Mouse (Mus musculus) gastrocnemius, postnatal 4 days (tissue): ENCODE results near the gene Olfr1195. TPM values are rescaled to one million over a fixed set of nuclear protein-coding genes. Genes with fewer than 3 reads are reported as not detected.
"Not testable (repeated sequence)": the region's sequence is repeated elsewhere in the genome, so short reads cannot be mapped to it uniquely, and the experiment has no call there.

Experiments
- DNase-seq, 2 experiments: peaks; one replicate each; pipeline ENCODE4 v3.0.0; 2021 to 2022; ENCODE audit warnings: low spot score in 2 of 2, mixed read lengths in 2 of 2
- long read RNA-seq, 2 experiments: library from polyadenylated mRNA; stranded (forward); transcript quantifications; one replicate each; pipeline ENCODE4 v2.0.0; 2021
- total RNA-seq, 2 experiments: library from RNA; stranded (reverse); gene quantifications; 2 replicates each; pipeline ENCODE4 v1.2.3; 2021

Gene Olfr1195
- not detected for total RNA-seq
- long read RNA-seq, experiment 1, result 0 reads
- long read RNA-seq, experiment 2, result 0 reads

DNA sequence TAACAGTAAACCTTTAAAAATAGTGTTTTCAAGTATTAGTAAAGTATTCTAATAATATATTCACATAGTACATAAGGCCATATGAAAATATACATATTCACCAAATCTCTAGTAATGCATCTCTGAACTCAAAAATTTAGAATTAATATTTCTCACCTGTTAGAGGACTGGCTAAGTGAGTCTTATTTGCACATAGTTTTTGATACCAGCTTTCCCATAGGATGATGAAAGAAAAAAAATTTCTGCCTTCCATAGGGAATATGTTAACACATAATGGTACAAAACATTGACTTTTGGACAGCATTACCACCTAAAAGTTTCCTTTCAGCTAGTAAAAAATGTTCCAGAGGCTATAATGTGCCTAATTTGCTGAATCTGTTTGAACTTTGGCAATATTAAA lies at the start of gene Olfr1195:
Gene Olfr1195, minus strand, starts transcription at position 101 of the 400 bp plus-strand sequence.
- DNase-seq, result no peak

DNA sequence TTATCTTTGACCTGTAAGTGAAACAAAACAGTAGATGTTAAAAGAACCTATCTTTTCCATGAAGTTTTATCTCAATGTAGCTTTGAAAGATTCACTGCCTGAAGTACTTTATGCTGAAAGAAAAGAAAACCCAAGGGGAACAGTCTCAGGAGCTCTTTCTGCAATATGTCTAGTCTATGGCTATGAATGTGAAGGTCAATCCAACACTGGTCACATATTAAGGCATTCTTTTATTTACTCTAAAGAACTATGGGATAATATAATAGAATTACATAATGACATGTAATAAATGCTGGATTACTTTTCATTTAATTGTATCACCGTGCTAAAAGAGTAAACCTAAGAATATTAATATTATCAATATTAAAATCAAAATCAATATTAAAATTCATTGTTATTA lies 43.3 kb upstream of the Olfr1195 start, which contains the start of gene Olfr1197:
Gene Olfr1197, minus strand, starts transcription at position 101 of the 400 bp plus-strand sequence.
- DNase-seq, result no peak

DNA sequence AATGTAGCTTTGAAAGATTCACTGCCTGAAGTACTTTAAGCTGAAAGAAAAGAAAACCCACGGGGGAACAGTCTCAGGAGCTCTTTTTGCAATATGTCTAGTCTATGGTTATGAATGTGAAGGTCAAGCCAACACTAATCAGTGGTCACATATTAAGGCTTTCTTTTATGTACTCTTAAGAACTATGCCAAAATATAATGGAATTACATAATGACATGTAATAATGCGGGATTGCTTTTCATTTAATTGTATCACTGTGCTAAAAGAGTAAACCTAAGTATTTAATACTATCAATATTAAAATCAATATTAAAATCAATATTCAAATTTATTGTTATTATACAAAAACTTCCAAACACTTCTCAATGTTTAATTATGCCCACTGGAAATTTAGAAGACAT lies 15.5 kb upstream of the Olfr1195 start, which contains the start of gene Olfr1196:
Gene Olfr1196, minus strand, starts transcription at position 101 of the 400 bp plus-strand sequence.
- DNase-seq, result no peak

DNA sequence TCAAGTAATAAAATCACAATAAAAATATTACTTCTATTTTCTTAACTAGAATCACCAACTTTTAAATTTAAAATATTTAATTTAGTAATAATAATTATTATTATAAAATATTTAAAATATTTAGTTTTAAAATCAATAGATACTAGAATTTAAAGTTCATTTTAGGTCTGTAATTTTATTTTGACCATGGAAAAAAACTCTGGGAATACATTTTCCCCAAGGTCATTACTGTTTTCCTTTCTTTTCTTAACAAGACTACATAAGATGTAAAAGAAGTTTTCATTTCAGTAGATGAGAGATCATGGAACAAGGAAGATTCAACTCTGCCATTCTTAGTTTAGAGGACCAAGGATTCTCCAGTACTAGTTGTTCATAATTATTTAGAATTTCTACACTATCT lies 13.7 kb downstream of the Olfr1195 start, which contains the start of gene Olfr1193:
Gene Olfr1193, plus strand, starts transcription at position 301 of the 400 bp plus-strand sequence.
- not testable (repeated sequence) for DNase-seq

DNA sequence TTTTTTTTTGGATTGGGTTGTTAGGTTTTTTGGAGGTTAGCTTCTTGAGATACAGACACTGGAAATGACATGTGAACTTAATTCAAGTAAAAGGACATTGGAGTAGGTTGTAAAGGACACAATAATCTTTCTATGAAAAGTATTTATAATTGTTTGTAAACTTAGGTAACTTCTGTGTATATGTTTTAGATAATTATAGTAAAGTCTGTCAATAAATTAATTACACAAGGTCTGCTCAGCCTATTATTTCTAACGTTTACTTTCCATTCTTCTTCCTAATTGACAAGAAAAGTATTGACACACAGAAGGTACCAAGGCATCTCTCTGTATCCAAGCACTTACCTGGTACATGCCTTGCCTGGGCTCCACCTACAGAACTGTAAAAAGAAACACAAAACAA lies 40.8 kb downstream of the Olfr1195 start, which contains the start of gene Olfr1192-ps1:
Gene Olfr1192-ps1, plus strand, starts transcription at position 301 of the 400 bp plus-strand sequence.
- no peak for DNase-seq

DNA sequence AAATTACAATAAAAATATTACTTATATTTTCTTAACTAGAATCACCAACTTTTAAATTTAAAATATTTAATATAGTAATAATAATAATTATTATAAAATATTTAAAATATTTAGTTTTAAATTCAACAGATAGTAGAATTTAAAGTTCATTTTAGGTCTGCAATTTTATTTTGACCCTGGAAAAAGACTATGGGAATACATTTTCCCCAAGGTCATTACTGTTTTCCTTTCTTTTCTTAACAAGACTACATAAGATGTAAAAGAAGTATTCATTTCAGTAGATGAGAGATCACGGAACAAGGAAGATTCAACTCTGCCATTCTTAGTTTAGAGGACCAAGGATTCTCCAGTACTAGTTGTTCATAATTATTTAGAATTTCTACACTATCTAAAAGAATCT lies 48.7 kb downstream of the Olfr1195 start, which contains the start of gene Olfr1191-ps1:
Gene Olfr1191-ps1, plus strand, starts transcription at position 301 of the 400 bp plus-strand sequence.
- not testable (repeated sequence) for DNase-seq

Other genes with a start within 250 kb of the Olfr1195 start
- not detected for gene Gm13757, start 240.1 kb downstream of the Olfr1195 start, total RNA-seq
- gene Olfr1183, start 234.3 kb downstream of the Olfr1195 start, total RNA-seq, result not detected
- not detected for gene Olfr1184, start 205.6 kb downstream of the Olfr1195 start, total RNA-seq
- not detected for gene Olfr1185-ps1, start 195.9 kb downstream of the Olfr1195 start, total RNA-seq
- gene Olfr1186, start 170.6 kb downstream of the Olfr1195 start, total RNA-seq, result not detected
- not detected for gene Olfr1188, start 132.3 kb downstream of the Olfr1195 start, total RNA-seq
- not detected for gene Olfr1189, start 102.7 kb downstream of the Olfr1195 start, total RNA-seq
- gene Olfr1191-ps1, start 48.6 kb downstream of the Olfr1195 start, total RNA-seq, result not detected
- not detected for gene Olfr1192-ps1, start 40.7 kb downstream of the Olfr1195 start, total RNA-seq
- gene Olfr1193, start 13.6 kb downstream of the Olfr1195 start, total RNA-seq, result not detected
- not detected for gene Olfr1196, start 15.4 kb upstream of the Olfr1195 start, total RNA-seq
- gene Olfr1197, start 43.2 kb upstream of the Olfr1195 start, total RNA-seq, result not detected
- not detected for gene Olfr1198, start 62.2 kb upstream of the Olfr1195 start, total RNA-seq
- not detected for gene Olfr1199, start 71.3 kb upstream of the Olfr1195 start, total RNA-seq
- not detected for gene Olfr1200, start 81.3 kb upstream of the Olfr1195 start, total RNA-seq
- not detected for gene Olfr1201, start 103.8 kb upstream of the Olfr1195 start, total RNA-seq
- under 1 TPM in 1 of 2 experiments, not detected in 1; 0.07 TPM for gene Olfr1202, start 125.3 kb upstream of the Olfr1195 start, total RNA-seq
- not detected for gene Olfr1205, start 140.6 kb upstream of the Olfr1195 start, total RNA-seq
- gene Olfr1204, start 160.1 kb upstream of the Olfr1195 start, total RNA-seq, result not detected
- gene Olfr1206, start 174.0 kb upstream of the Olfr1195 start, total RNA-seq, result not detected
- gene Olfr1208, start 213.1 kb upstream of the Olfr1195 start, total RNA-seq, result not detected
- gene Olfr1209, start 226.0 kb upstream of the Olfr1195 start, total RNA-seq, result not detected
- gene Olfr1211, start 248.9 kb upstream of the Olfr1195 start, total RNA-seq, result not detected